Mouse (Mus musculus) bone marrow macrophage, adult 2 months (primary cell): Measurements from ENCODE around the gene Ceacam19. TPM values are rescaled to one million over a fixed set of nuclear protein-coding genes. Genes with fewer than 3 reads are reported as not detected.
"Not testable (repeated sequence)": the region's sequence is repeated elsewhere in the genome, so short reads cannot be mapped to it uniquely, and the experiment has no call there.

Experiments used
- H3K27ac ChIP-seq: 2 replicates; pipeline ENCODE4 v1.5.1; 2012; ENCODE audit warnings: low read depth, low read length; ENCODE audit not compliant: insufficient read depth
- H3K4me1 ChIP-seq: 2 replicates; pipeline ENCODE4 v1.6.1; 2012; ENCODE audit warnings: low read length; ENCODE audit not compliant: control insufficient read depth, insufficient read depth
- H3K4me3 ChIP-seq: 2 replicates; pipeline ENCODE4 v1.5.1; 2012; ENCODE audit warnings: mild to moderate bottlenecking, low read length, moderate library complexity; ENCODE audit not compliant: insufficient read depth
- CTCF ChIP-seq: IDR thresholded peaks from 2 replicates; pipeline ENCODE4 v1.5.1; 2012; ENCODE audit warnings: low read depth, mild to moderate bottlenecking, low read length, moderate library complexity
- POLR2A ChIP-seq: IDR thresholded peaks from 2 replicates; pipeline ENCODE4 v1.6.1; 2012; ENCODE audit warnings: mild to moderate bottlenecking, low read depth, low read length, borderline replicate concordance
- polyA plus RNA-seq: library from polyadenylated mRNA; stranded (reverse); fragments of >200 nt; gene quantifications from 2 replicates; pipeline ENCODE4 v1.2.4, GENCODE M21; 2012; ENCODE audit not compliant: missing spikeins, insufficient read depth, insufficient read length

Gene Ceacam19
- 8.1 and 8.5 TPM in 2 replicates for polyA plus RNA-seq

GRCm38 (mm10) chr7:19887849-19888248 lies at the start of gene Ceacam19:
Gene Ceacam19, minus strand, starts transcription at chr7:19887965.
- H3K27ac ChIP-seq = no peak within 1 kb of the TSS
- TF ChIP-seq CTCF (no peak), POLR2A (no peak)
- H3K4me3 ChIP-seq = no peak within 1 kb of the TSS
- H3K4me1 ChIP-seq = peaks cover 14% of the 10 kb centered on the region

GRCm38 (mm10) chr7:19937229-19937821 lies 49.6 kb upstream of the Ceacam19 start:
- no peak for TF ChIP-seq CTCF
- no peak for TF ChIP-seq POLR2A
- H3K4me1 ChIP-seq = peaks cover 32% of the 10 kb centered on the region
- H3K27ac ChIP-seq = no peak overlapping the region
- no peak overlapping the region for H3K4me3 ChIP-seq

GRCm38 (mm10) chr7:19935961-19936360 lies 48.2 kb upstream of the Ceacam19 start:
- H3K27ac ChIP-seq = peak overlapping the region; percentile 86

GRCm38 (mm10) chr7:19935171-19935751 lies 47.5 kb upstream of the Ceacam19 start:
- TF ChIP-seq CTCF = no peak
- no peak for TF ChIP-seq POLR2A
- Histone ChIP-seq H3K27ac (peak overlapping the region; percentile 86), H3K4me1 (peaks cover 36% of the 10 kb centered on the region), H3K4me3 (peak overlapping the region; percentile 38)

More at GRCm38 (mm10) chr7:19935961-19936360, 48.2 kb upstream of the Ceacam19 start:
- Histone ChIP-seq H3K4me3 (peak overlapping the region; percentile 38), H3K4me1 (peaks cover 39% of the 10 kb centered on the region)
- TF ChIP-seq CTCF = no peak
- TF ChIP-seq POLR2A = no peak

- Histone ChIP-seq H3K4me3 (peak overlapping the region; percentile 38), H3K27ac (peak overlapping the region; percentile 89), H3K4me1 (peaks cover 37% of the 10 kb centered on the region)
- no peak for TF ChIP-seq POLR2A
Observed at GRCm38 (mm10) chr7:19932877-19933809, 45.4 kb upstream of the Ceacam19 start.

- TF ChIP-seq CTCF (no peak), POLR2A (no peak)
- Histone ChIP-seq H3K27ac (no peak overlapping the region), H3K4me1 (peaks cover 43% of the 10 kb centered on the region), H3K4me3 (peak overlapping the region; percentile 38)
Observed at GRCm38 (mm10) chr7:19932133-19932876, 44.5 kb upstream of the Ceacam19 start.

GRCm38 (mm10) chr7:19930481-19930880 lies 42.7 kb upstream of the Ceacam19 start:
- H3K27ac ChIP-seq, H3K4me3 ChIP-seq: not testable (repeated sequence)
- H3K4me1 ChIP-seq = peaks cover 47% of the 10 kb centered on the region

- Histone ChIP-seq H3K4me1 (peaks cover 40% of the 10 kb centered on the region), H3K4me3 (no peak overlapping the region), H3K27ac (no peak overlapping the region)
- no peak for TF ChIP-seq POLR2A
- no peak for TF ChIP-seq CTCF
Observed at GRCm38 (mm10) chr7:19928486-19928885, 40.7 kb upstream of the Ceacam19 start.

- H3K4me1 ChIP-seq = peaks cover 43% of the 10 kb centered on the region
- H3K4me3 ChIP-seq = no peak overlapping the region
- TF ChIP-seq CTCF = no peak
- H3K27ac ChIP-seq = peak overlapping the region; percentile 22; the same call in 1 of the 2 replicates
Observed at GRCm38 (mm10) chr7:19926849-19927480, 39.2 kb upstream of the Ceacam19 start.
